Mouse (Mus musculus) heart, postnatal 0 days (tissue): ENCODE measurements around the gene Etnk2. TPM values are rescaled to one million over a fixed set of nuclear protein-coding genes. Genes with fewer than 3 reads are reported as not detected.

Source experiments
- ATAC-seq: fragments of 200-750 bp; cut with Nextera tagmentation; 2 replicates; pipeline ENCODE4 v1.8.0; 2017; ENCODE audit warnings: low read depth, moderate number of reproducible peaks, moderate library complexity; ENCODE audit not compliant: insufficient read depth
- DNase-seq: peaks from one replicate; pipeline ENCODE4 v3.0.0-alpha.2; 2016; ENCODE audit warnings: low spot score
- H3K27ac ChIP-seq: fragments of 300-500 bp; sonication (generic); 2 replicates; pipeline ENCODE4 v1.5.1; 2014; ENCODE audit warnings: low read depth, mild to moderate bottlenecking
- H3K27me3 ChIP-seq: fragments of 300-500 bp; sonication (generic); 2 replicates; pipeline ENCODE4 v1.6.1; 2014; ENCODE audit warnings: low read length, mixed read lengths; ENCODE audit not compliant: control insufficient read depth, insufficient read depth
- H3K36me3 ChIP-seq: fragments of 300-500 bp; sonication (generic); replicated peaks from 2 replicates; pipeline ENCODE4 v1.6.1; 2014; ENCODE audit warnings: low read length, mixed read lengths; ENCODE audit not compliant: control insufficient read depth, insufficient read depth
- H3K4me1 ChIP-seq: fragments of 300-500 bp; sonication (generic); 2 replicates; pipeline ENCODE4 v1.6.1; 2014; ENCODE audit warnings: antibody characterized with exemption; ENCODE audit not compliant: control insufficient read depth, insufficient read depth
- H3K4me2 ChIP-seq: fragments of 300-500 bp; sonication (generic); 2 replicates; pipeline ENCODE4 v1.6.1; 2014; ENCODE audit warnings: low read depth, mild to moderate bottlenecking, low read length, moderate library complexity
- H3K4me3 ChIP-seq: fragments of 300-500 bp; sonication (generic); 2 replicates; pipeline ENCODE4 v1.5.1; 2014; ENCODE audit warnings: low read depth, low read length
- H3K9ac ChIP-seq: fragments of 300-500 bp; sonication (generic); replicated peaks from 2 replicates; pipeline ENCODE4 v1.6.1; 2014; ENCODE audit warnings: low read depth, low read length, mixed read lengths
- H3K9me3 ChIP-seq: fragments of 300-500 bp; sonication (generic); replicated peaks from 2 replicates; pipeline ENCODE4 v1.6.1; 2016; ENCODE audit warnings: low read length; ENCODE audit not compliant: control insufficient read depth
- CTCF ChIP-seq: IDR thresholded peaks from 2 replicates; pipeline ENCODE4 v1.5.1; 2016; ENCODE audit warnings: antibody characterized with exemption, control low read depth, low read depth
- EP300 ChIP-seq: IDR thresholded peaks from 2 replicates; pipeline ENCODE4 v1.6.1; 2016; ENCODE audit warnings: antibody characterized with exemption, low read depth
- WGBS: fragments of 180-500 bp; shearing (Covaris S2); extraction: QIAGEN DNeasy Blood & Tissue Kit; methylation state at CpG from one replicate; pipeline ENCODE4 v1.1.7; 2014; 5-methylcytosine and 5-hydroxymethylcytosine counted together
- polyA plus RNA-seq: library from polyadenylated mRNA; unstranded; fragments of >200 nt; fragmentation: Nextera tagmentation; extraction: Ambion mirVana; gene quantifications from 2 replicates; pipeline ENCODE4 v1.2.1, GENCODE M21; 2015
- total RNA-seq: library from RNA; depleted of rRNA; stranded (reverse); fragments of >200 nt; gene quantifications from 2 replicates; pipeline ENCODE4 v1.2.3, GENCODE M21; 2014; ENCODE audit warnings: low replicate concordance; rRNA removed

The Etnk2 gene
- total RNA-seq (0.31 and 1.3 TPM in 2 replicates), polyA plus RNA-seq (0.41 and 0.97 TPM in 2 replicates)

DNA sequence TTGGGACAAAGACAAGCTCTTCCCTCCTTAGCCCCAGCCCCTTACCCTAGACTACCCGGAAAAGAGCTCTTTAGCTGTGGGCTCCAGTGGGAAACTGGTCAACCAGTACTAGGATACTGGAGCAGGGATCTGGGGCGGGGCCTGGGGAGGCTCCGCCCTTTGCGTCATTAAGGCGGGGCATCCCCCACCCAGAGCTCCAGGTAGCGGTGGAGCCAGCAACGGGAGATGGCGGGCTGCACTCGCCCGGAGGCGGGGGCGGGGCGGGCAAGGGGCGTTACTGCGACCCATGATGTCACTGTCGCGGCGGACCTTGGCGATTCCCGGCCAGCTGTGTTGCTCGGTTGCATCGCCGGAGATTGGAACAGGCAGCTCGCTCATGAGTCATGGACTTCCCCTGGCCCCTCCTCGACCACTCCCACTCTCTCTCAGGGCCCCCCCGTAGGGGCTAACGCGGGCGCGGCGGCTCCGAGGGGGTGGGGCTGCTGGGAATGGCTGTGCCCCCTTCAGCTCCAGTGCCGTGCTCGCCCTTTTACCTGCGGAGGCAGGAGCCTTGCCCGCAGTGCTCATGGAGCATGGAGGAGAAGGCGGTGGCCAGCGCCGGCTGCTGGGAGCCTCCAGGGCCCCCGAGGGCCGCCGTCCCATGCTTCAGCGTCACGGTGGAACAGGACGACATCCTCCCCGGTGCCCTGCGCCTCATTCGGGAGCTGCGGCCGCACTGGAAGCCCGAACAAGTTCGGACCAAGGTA, at the start of gene Etnk2:
Gene Etnk2, plus strand, starts transcription at position 297 of the 746 bp plus-strand sequence.
- WGBS = 1% methylated on average over 48 of the region's 52 CpGs
- no peaks in the 10 kb centered on the region for H3K36me3 ChIP-seq
- peak within 1 kb of the TSS; percentile 97 for H3K4me2 ChIP-seq
- peak; percentile 59 for ATAC-seq
- H3K27me3 ChIP-seq = peaks cover 31% of the 10 kb centered on the region
- no peak for TF ChIP-seq CTCF
- TF ChIP-seq EP300 = no peak
- peak within 1 kb of the TSS; percentile 60 for H3K4me3 ChIP-seq
- H3K9me3 ChIP-seq = no peaks in the 10 kb centered on the region
- H3K4me1 ChIP-seq = peaks cover 29% of the 10 kb centered on the region
- DNase-seq = peak; percentile 66
- no peak within 1 kb of the TSS for H3K27ac ChIP-seq
- H3K9ac ChIP-seq = peak within 1 kb of the TSS; percentile 41; the same call in 1 of the 2 replicates

DNA sequence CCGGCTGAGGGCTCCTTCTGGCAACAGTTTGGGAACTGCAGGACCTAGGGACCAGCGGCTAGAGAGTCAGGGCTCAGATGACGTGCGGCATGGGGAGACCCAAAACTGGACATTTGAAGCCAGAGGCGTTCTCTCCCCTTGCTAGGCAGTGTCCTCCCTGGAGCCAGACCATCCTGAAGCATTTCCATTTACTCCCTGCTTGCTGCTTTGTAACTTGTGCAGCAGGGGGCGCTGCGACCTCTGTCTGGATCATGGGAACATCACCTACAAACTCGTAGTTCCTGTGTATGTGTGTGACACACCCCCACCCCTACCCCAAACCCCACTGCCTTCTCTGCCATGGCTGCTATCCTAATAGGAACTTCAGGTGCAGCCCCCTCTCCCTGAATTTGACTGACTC, 49.0 kb upstream of the Etnk2 start:
- no peak overlapping the region for H3K4me3 ChIP-seq
- no peak overlapping the region for H3K27ac ChIP-seq
- 19% methylated on average over 8 of the region's 8 CpGs for WGBS
- DNase-seq (peak; percentile 25), ATAC-seq (no peak)
- no peaks in the 10 kb centered on the region for H3K36me3 ChIP-seq
- no peaks in the 10 kb centered on the region for H3K9me3 ChIP-seq
- no peaks in the 10 kb centered on the region for H3K4me1 ChIP-seq
- H3K9ac ChIP-seq = no peak overlapping the region
- H3K27me3 ChIP-seq = no peaks in the 10 kb centered on the region
- peak; percentile 73 for TF ChIP-seq CTCF
- TF ChIP-seq EP300 = no peak
- no peak overlapping the region for H3K4me2 ChIP-seq

DNA sequence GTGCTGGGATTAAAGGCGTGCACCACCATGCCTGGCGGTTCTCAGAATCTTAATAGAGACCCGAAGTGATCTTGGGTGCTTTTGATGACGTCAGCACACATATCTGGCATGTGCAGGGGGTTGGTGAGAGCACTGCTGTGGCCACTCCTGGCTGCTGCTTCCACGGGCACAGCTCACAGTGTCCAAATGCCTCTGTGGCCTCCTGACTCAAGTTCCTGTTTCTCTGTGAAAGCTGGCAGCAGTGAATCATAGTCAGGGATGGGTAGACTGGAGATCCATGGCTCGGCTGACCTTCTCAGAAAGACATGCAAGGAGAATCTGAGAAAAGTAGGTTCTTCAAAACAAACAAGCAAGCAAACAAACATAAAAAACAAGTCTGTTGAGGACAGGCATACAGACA, 47.6 kb upstream of the Etnk2 start:
- Histone ChIP-seq H3K9me3 (no peaks in the 10 kb centered on the region), H3K4me2 (no peak overlapping the region), H3K27me3 (no peaks in the 10 kb centered on the region), H3K36me3 (no peaks in the 10 kb centered on the region), H3K9ac (no peak overlapping the region), H3K4me1 (no peaks in the 10 kb centered on the region), H3K4me3 (no peak overlapping the region), H3K27ac (no peak overlapping the region)
- 61% methylated on average over 6 of the region's 6 CpGs for WGBS
- no peak for TF ChIP-seq CTCF
- TF ChIP-seq EP300 = no peak
- ATAC-seq = no peak
- DNase-seq = no peak

DNA sequence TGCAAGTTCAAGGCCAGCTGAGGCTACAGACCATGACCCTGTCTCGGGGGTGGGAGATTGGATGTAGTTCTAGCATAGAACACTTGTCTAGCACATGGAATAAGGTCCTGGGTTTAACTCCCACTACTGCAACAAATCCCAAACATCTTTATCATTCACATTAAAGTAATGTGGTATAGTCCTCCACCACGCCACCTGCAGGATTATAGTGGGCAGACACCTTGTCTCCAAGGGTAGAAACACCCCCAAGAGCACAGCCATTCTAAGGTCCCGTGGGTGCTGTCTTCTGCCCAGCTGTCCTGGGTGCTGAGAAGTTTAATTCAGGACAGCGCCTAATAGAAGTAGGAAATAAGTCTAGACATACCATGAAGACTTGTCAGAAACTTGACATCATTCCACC, 46.8 kb upstream of the Etnk2 start:
- H3K9me3 ChIP-seq = no peaks in the 10 kb centered on the region
- no peak for ATAC-seq

DNA sequence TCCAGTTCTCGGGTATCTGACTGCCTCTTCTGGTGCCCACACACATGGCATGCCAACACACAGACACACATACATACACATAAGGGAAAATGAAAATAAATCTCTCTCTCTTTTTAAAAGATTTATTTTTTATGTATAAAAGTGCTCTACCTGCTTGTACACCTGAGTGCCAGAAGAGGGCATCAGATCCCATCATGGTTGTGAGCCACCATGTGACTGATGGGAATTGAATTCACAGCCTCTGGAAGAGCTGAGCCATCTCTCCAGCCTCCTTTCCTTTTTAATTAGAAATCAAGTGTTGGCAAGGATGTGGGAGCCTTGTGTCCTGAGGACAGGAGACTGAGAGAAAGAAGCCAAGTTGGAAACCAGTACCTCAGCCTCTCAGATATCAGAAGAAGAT, 46.2 kb upstream of the Etnk2 start:
- Histone ChIP-seq H3K9ac (no peak overlapping the region), H3K27ac (no peak overlapping the region), H3K9me3 (no peaks in the 10 kb centered on the region), H3K36me3 (no peaks in the 10 kb centered on the region), H3K27me3 (no peaks in the 10 kb centered on the region), H3K4me2 (no peak overlapping the region), H3K4me3 (no peak overlapping the region), H3K4me1 (no peaks in the 10 kb centered on the region)
- no peak for ATAC-seq
- no peak for DNase-seq
- WGBS = 91% methylated on average over 1 of the region's 1 CpGs
- TF ChIP-seq CTCF (peak; percentile 21), EP300 (no peak)

More for the DNA sequence above, 46.8 kb upstream of the Etnk2 start:
- WGBS = 69% methylated on average over 4 of the region's 4 CpGs
- Histone ChIP-seq H3K4me2 (no peak overlapping the region), H3K4me3 (no peak overlapping the region), H3K4me1 (no peaks in the 10 kb centered on the region), H3K9ac (no peak overlapping the region), H3K27ac (no peak overlapping the region), H3K36me3 (no peaks in the 10 kb centered on the region), H3K27me3 (no peaks in the 10 kb centered on the region)
- DNase-seq = no peak
- no peak for TF ChIP-seq EP300
- TF ChIP-seq CTCF = no peak
